Mouse (Mus musculus) kidney, adult 2 months (tissue): ENCODE results near the gene Lpin3.

ENCODE experiments used
- CTCF ChIP-seq: fragments of 200-500 bp; conservative IDR thresholded peaks from 2 replicates; pipeline ENCODE4 v1.5.1; 2011; ENCODE audit warnings: low read depth, mild to moderate bottlenecking, control low read depth, low read length, moderate library complexity, mixed read lengths; ENCODE audit not compliant: insufficient read depth, insufficient read length
- POLR2A ChIP-seq: fragments of 200-500 bp; IDR thresholded peaks from one replicate; pipeline ENCODE4 v1.6.1; 2011; ENCODE audit warnings: low read depth, low read length, control low read depth

DNA sequence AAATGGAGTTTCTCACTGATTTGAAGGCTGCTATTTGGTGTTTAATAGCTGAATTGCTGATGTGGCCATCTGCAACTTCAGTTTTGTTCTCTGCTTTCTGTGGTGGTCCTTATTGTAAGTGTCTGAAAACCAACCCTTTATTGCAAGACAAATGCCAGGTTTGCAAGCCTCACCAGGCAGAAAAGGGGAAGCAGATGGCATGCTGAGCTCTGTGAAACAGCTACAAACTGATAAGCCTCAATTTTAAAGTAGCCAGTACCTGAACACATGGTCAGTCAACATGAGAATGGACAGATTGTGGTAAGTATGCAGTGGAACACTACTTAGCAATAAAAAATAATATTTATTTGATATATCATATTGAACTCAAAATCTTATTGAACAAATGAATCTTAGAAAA, 39.6 kb upstream of the Lpin3 start:
- TF ChIP-seq CTCF = no peak
- TF ChIP-seq POLR2A = no peak
